Mouse (Mus musculus): ENCODE measurements at regions not wholly inside any gene's neighbourhood (a gene's known extent, or its start where the extent isn't known, plus 50 kb on each side); places are given as distances from the start of the nearest gene placed in this dataset.
A peak's percentile ranks its signal among the peaks of the same experiment; 100 is the strongest.

- no peak overlapping the region for H3K9ac ChIP-seq (ENCODE audit: insufficient read depth, low read depth, low read length, poor library complexity, severe bottlenecking)
- H3K4me1 ChIP-seq (ENCODE audit: control insufficient read depth in 2 of 2, insufficient read depth in 2 of 2, low read length in 2 of 2, poor library complexity in 1 of 2): no peaks in the 10 kb centered on the region
- TF ChIP-seq HCFC1 (IDR thresholded peaks at IDR 0.05; ENCODE audit: borderline replicate concordance, insufficient read depth, low read length): no peak
- TF ChIP-seq MAFK (IDR thresholded peaks at IDR 0.05; ENCODE audit: insufficient read depth, low read depth, low read length): no peak
- no peak for TF ChIP-seq CHD2 (IDR thresholded peaks at IDR 0.05; ENCODE audit: low read depth, low read length)
- TF ChIP-seq ZNF384 (IDR thresholded peaks at IDR 0.05; ENCODE audit: low read depth, low read length): no peak
- TF ChIP-seq ZC3H11A (IDR thresholded peaks at IDR 0.05; ENCODE audit: borderline replicate concordance, low read depth, low read length): no peak
- no peak overlapping the region for H3K4me3 ChIP-seq (ENCODE audit: insufficient read depth in 1 of 2, low read depth in 1 of 2, low read length in 2 of 2, poor library complexity in 1 of 2, severe bottlenecking in 1 of 2)
- DNase-seq (ENCODE audit: low read depth, low spot score): no peak
- no peaks in the 10 kb centered on the region for H3K36me3 ChIP-seq (ENCODE audit: control insufficient read depth, insufficient read depth, low read length, poor library complexity, severe bottlenecking)
- in situ Hi-C loops (cut with MboI; ENCODE audit: low sequenced_read_pairs in 2 of 2, unreplicated experiment in 2 of 2): loop anchor here in 1 of 2 experiments (25.0 kb wide), 2 partner anchors 313 to 1413 kb away; partner anchors contain the start of gene Adamts1
- H3K9me3 ChIP-seq (ENCODE audit: control insufficient read depth, insufficient read depth, low read depth, low read length): no peaks in the 10 kb centered on the region
- no peak overlapping the region for H3K27ac ChIP-seq (ENCODE audit: insufficient read depth, low read depth, low read length, poor library complexity, severe bottlenecking)
Measured at GRCm38 (mm10) chr16:87225085-87225484, 128.9 kb upstream of the N6amt1 start.

GRCm38 (mm10) chr16:87224024-87224423 is 130.0 kb upstream of the N6amt1 start:
- Histone ChIP-seq H3K4me3 (ENCODE audit: insufficient read depth in 1 of 2, low read depth in 1 of 2, low read length in 2 of 2, poor library complexity in 1 of 2, severe bottlenecking in 1 of 2) (no peak overlapping the region), H3K27ac (ENCODE audit: insufficient read depth, low read depth, low read length, poor library complexity, severe bottlenecking) (no peak overlapping the region), H3K9me3 (ENCODE audit: control insufficient read depth, insufficient read depth, low read depth, low read length) (no peaks in the 10 kb centered on the region), H3K4me1 (ENCODE audit: control insufficient read depth in 2 of 2, insufficient read depth in 2 of 2, low read length in 2 of 2, poor library complexity in 1 of 2) (no peaks in the 10 kb centered on the region), H3K36me3 (ENCODE audit: control insufficient read depth, insufficient read depth, low read length, poor library complexity, severe bottlenecking) (no peaks in the 10 kb centered on the region), H3K9ac (ENCODE audit: insufficient read depth, low read depth, low read length, poor library complexity, severe bottlenecking) (no peak overlapping the region)
- DNase-seq (ENCODE audit: low read depth, low spot score): no peak
- in situ Hi-C loops (cut with MboI; ENCODE audit: low sequenced_read_pairs in 2 of 2, unreplicated experiment in 2 of 2): no loop called here
- TF ChIP-seq ZNF384 (IDR thresholded peaks at IDR 0.05; ENCODE audit: low read depth, low read length): no peak
- TF ChIP-seq ZC3H11A (IDR thresholded peaks at IDR 0.05; ENCODE audit: borderline replicate concordance, low read depth, low read length): no peak
- TF ChIP-seq MAFK (IDR thresholded peaks at IDR 0.05; ENCODE audit: insufficient read depth, low read depth, low read length): no peak
- no peak for TF ChIP-seq CHD2 (IDR thresholded peaks at IDR 0.05; ENCODE audit: low read depth, low read length)
- TF ChIP-seq HCFC1 (IDR thresholded peaks at IDR 0.05; ENCODE audit: borderline replicate concordance, insufficient read depth, low read length): no peak

- no peak overlapping the region for H3K4me3 ChIP-seq (ENCODE audit: insufficient read depth in 1 of 2, low read depth in 1 of 2, low read length in 2 of 2, poor library complexity in 1 of 2, severe bottlenecking in 1 of 2)
- no peaks in the 10 kb centered on the region for H3K9me3 ChIP-seq (ENCODE audit: control insufficient read depth, insufficient read depth, low read depth, low read length)
- no peak overlapping the region for H3K9ac ChIP-seq (ENCODE audit: insufficient read depth, low read depth, low read length, poor library complexity, severe bottlenecking)
- TF ChIP-seq CHD2 (IDR thresholded peaks at IDR 0.05; ENCODE audit: low read depth, low read length) (no peak), ZC3H11A (IDR thresholded peaks at IDR 0.05; ENCODE audit: borderline replicate concordance, low read depth, low read length) (no peak), HCFC1 (IDR thresholded peaks at IDR 0.05; ENCODE audit: borderline replicate concordance, insufficient read depth, low read length) (no peak), MAFK (IDR thresholded peaks at IDR 0.05; ENCODE audit: insufficient read depth, low read depth, low read length) (no peak), ZNF384 (IDR thresholded peaks at IDR 0.05; ENCODE audit: low read depth, low read length) (no peak)
- no peak overlapping the region for H3K27ac ChIP-seq (ENCODE audit: insufficient read depth, low read depth, low read length, poor library complexity, severe bottlenecking)
- H3K4me1 ChIP-seq (ENCODE audit: control insufficient read depth in 2 of 2, insufficient read depth in 2 of 2, low read length in 2 of 2, poor library complexity in 1 of 2): no peaks in the 10 kb centered on the region
- no peak for DNase-seq (ENCODE audit: low read depth, low spot score)
- H3K36me3 ChIP-seq (ENCODE audit: control insufficient read depth, insufficient read depth, low read length, poor library complexity, severe bottlenecking): no peaks in the 10 kb centered on the region
- in situ Hi-C loops (cut with MboI; ENCODE audit: low sequenced_read_pairs in 2 of 2, unreplicated experiment in 2 of 2): no loop called here
Measured at GRCm38 (mm10) chr16:87220611-87221010, 133.4 kb upstream of the N6amt1 start.

GRCm38 (mm10) chr16:87220201-87220600 is 133.8 kb upstream of the N6amt1 start:
- no peak overlapping the region for H3K27ac ChIP-seq (ENCODE audit: insufficient read depth, low read depth, low read length, poor library complexity, severe bottlenecking)
- TF ChIP-seq ZNF384 (IDR thresholded peaks at IDR 0.05; ENCODE audit: low read depth, low read length) (no peak), HCFC1 (IDR thresholded peaks at IDR 0.05; ENCODE audit: borderline replicate concordance, insufficient read depth, low read length) (no peak), ZC3H11A (IDR thresholded peaks at IDR 0.05; ENCODE audit: borderline replicate concordance, low read depth, low read length) (no peak), MAFK (IDR thresholded peaks at IDR 0.05; ENCODE audit: insufficient read depth, low read depth, low read length) (no peak), CHD2 (IDR thresholded peaks at IDR 0.05; ENCODE audit: low read depth, low read length) (no peak)
- no peak overlapping the region for H3K4me3 ChIP-seq (ENCODE audit: insufficient read depth in 1 of 2, low read depth in 1 of 2, low read length in 2 of 2, poor library complexity in 1 of 2, severe bottlenecking in 1 of 2)

GRCm38 (mm10) chr16:87207875-87208274 is 146.1 kb upstream of the N6amt1 start:
- no peak overlapping the region for H3K27ac ChIP-seq (ENCODE audit: insufficient read depth, low read depth, low read length, poor library complexity, severe bottlenecking)
- no peaks in the 10 kb centered on the region for H3K9me3 ChIP-seq (ENCODE audit: control insufficient read depth, insufficient read depth, low read depth, low read length)
- H3K36me3 ChIP-seq (ENCODE audit: control insufficient read depth, insufficient read depth, low read length, poor library complexity, severe bottlenecking): no peaks in the 10 kb centered on the region
- TF ChIP-seq CHD2 (IDR thresholded peaks at IDR 0.05; ENCODE audit: low read depth, low read length): no peak
- no peak for TF ChIP-seq ZNF384 (IDR thresholded peaks at IDR 0.05; ENCODE audit: low read depth, low read length)
- no peak for TF ChIP-seq HCFC1 (IDR thresholded peaks at IDR 0.05; ENCODE audit: borderline replicate concordance, insufficient read depth, low read length)
- TF ChIP-seq ZC3H11A (IDR thresholded peaks at IDR 0.05; ENCODE audit: borderline replicate concordance, low read depth, low read length): no peak
- no peak for TF ChIP-seq MAFK (IDR thresholded peaks at IDR 0.05; ENCODE audit: insufficient read depth, low read depth, low read length)
- DNase-seq (ENCODE audit: low read depth, low spot score): peak; percentile 27
- H3K9ac ChIP-seq (ENCODE audit: insufficient read depth, low read depth, low read length, poor library complexity, severe bottlenecking): no peak overlapping the region
- no peaks in the 10 kb centered on the region for H3K4me1 ChIP-seq (ENCODE audit: control insufficient read depth in 2 of 2, insufficient read depth in 2 of 2, low read length in 2 of 2, poor library complexity in 1 of 2)
- H3K4me3 ChIP-seq (ENCODE audit: insufficient read depth in 1 of 2, low read depth in 1 of 2, low read length in 2 of 2, poor library complexity in 1 of 2, severe bottlenecking in 1 of 2): no peak overlapping the region
- in situ Hi-C loops (cut with MboI; ENCODE audit: low sequenced_read_pairs in 2 of 2, unreplicated experiment in 2 of 2): no loop called here

More at GRCm38 (mm10) chr16:87220201-87220600, 133.8 kb upstream of the N6amt1 start:
- in situ Hi-C loops (cut with MboI; ENCODE audit: low sequenced_read_pairs in 2 of 2, unreplicated experiment in 2 of 2): no loop called here
- Histone ChIP-seq H3K4me1 (ENCODE audit: control insufficient read depth in 2 of 2, insufficient read depth in 2 of 2, low read length in 2 of 2, poor library complexity in 1 of 2) (no peaks in the 10 kb centered on the region), H3K36me3 (ENCODE audit: control insufficient read depth, insufficient read depth, low read length, poor library complexity, severe bottlenecking) (no peaks in the 10 kb centered on the region), H3K9me3 (ENCODE audit: control insufficient read depth, insufficient read depth, low read depth, low read length) (no peaks in the 10 kb centered on the region), H3K9ac (ENCODE audit: insufficient read depth, low read depth, low read length, poor library complexity, severe bottlenecking) (no peak overlapping the region)
- no peak for DNase-seq (ENCODE audit: low read depth, low spot score)

Data from ES-E14 (cell line).